Mouse (Mus musculus): ENCODE results near the gene Mettl7b. TPM values are rescaled to one million over a fixed set of nuclear protein-coding genes. Genes with fewer than 3 reads are reported as not detected.

Mettl7b gene
- total and polyA plus RNA-seq, 3 experiments: 0.18 TPM; not detected in 2

GRCm38 (mm10) chr10:128918246-128918645 is 42.5 kb downstream of the Mettl7b start:
- intact Hi-C loops (cut with DNase I): loop anchor here (5.0 kb wide), 1 partner anchor 59 kb away; no protein-coding TSS in a partner anchor

GRCm38 (mm10) chr10:128917400-128917799 is 43.4 kb downstream of the Mettl7b start:
- H3K36me3 ChIP-seq (ENCODE audit: control insufficient read depth, insufficient read depth, low read length): no peaks in the 10 kb centered on the region
- no peak overlapping the region for H3K9ac ChIP-seq (ENCODE audit: low read depth, low read length)
- TF ChIP-seq POLR2A (IDR thresholded peaks at IDR 0.05; ENCODE audit: insufficient read depth, low read depth, low read length): no peak
- no peak for TF ChIP-seq EP300 (IDR thresholded peaks at IDR 0.05; ENCODE audit: insufficient read depth, low read depth, low read length)
- no peak for TF ChIP-seq CTCF (IDR thresholded peaks at IDR 0.05)
- WGBS: 85% methylated on average over 6 of the region's 6 CpGs
- H3K27me3 ChIP-seq (ENCODE audit: control insufficient read depth, insufficient read depth, low read length): no peaks in the 10 kb centered on the region
- intact Hi-C loops (cut with DNase I): loop anchor here (5.0 kb wide), 1 partner anchor 60 kb away; no protein-coding TSS in a partner anchor
- H3K79me2 ChIP-seq (replicated peaks; ENCODE audit: control insufficient read depth, insufficient read depth, low read length): no peaks in the 10 kb centered on the region
- no peak overlapping the region for H3K4me3 ChIP-seq
- peaks cover 9% of the 10 kb centered on the region for H3K4me1 ChIP-seq (ENCODE audit: control insufficient read depth, insufficient read depth, low read length)
- H3K27ac ChIP-seq: no peak overlapping the region
- DNase-seq: no peak

More at GRCm38 (mm10) chr10:128918246-128918645, 42.5 kb downstream of the Mettl7b start:
- Histone ChIP-seq H3K36me3 (ENCODE audit: control insufficient read depth, insufficient read depth, low read length) (no peaks in the 10 kb centered on the region), H3K27ac (peak overlapping the region; percentile 57), H3K4me1 (ENCODE audit: control insufficient read depth, insufficient read depth, low read length) (peaks cover 9% of the 10 kb centered on the region), H3K79me2 (replicated peaks; ENCODE audit: control insufficient read depth, insufficient read depth, low read length) (no peaks in the 10 kb centered on the region), H3K9ac (ENCODE audit: low read depth, low read length) (peak overlapping the region; percentile 33), H3K27me3 (ENCODE audit: control insufficient read depth, insufficient read depth, low read length) (no peaks in the 10 kb centered on the region), H3K4me3 (no peak overlapping the region)
- no peak for TF ChIP-seq EP300 (IDR thresholded peaks at IDR 0.05; ENCODE audit: insufficient read depth, low read depth, low read length)
- 0 out of 2 replicates have a peak, but pooled peaks have one; percentile 17 for TF ChIP-seq POLR2A (IDR thresholded peaks at IDR 0.05; ENCODE audit: insufficient read depth, low read depth, low read length)
- no peak for TF ChIP-seq CTCF (IDR thresholded peaks at IDR 0.05)
- 46% methylated on average over 7 of the region's 7 CpGs for WGBS
- DNase-seq: peak; percentile 56 to 64

GRCm38 (mm10) chr10:128916665-128917064 is 44.1 kb downstream of the Mettl7b start:
- no peak for TF ChIP-seq CTCF (IDR thresholded peaks at IDR 0.05)
- TF ChIP-seq POLR2A (IDR thresholded peaks at IDR 0.05; ENCODE audit: insufficient read depth, low read depth, low read length): no peak
- no peak for TF ChIP-seq EP300 (IDR thresholded peaks at IDR 0.05; ENCODE audit: insufficient read depth, low read depth, low read length)
- H3K36me3 ChIP-seq (ENCODE audit: control insufficient read depth, insufficient read depth, low read length): no peaks in the 10 kb centered on the region
- no peak overlapping the region for H3K27ac ChIP-seq
- H3K27me3 ChIP-seq (ENCODE audit: control insufficient read depth, insufficient read depth, low read length): no peaks in the 10 kb centered on the region
- H3K4me3 ChIP-seq: no peak overlapping the region
- no peak for DNase-seq
- 89% methylated on average over 3 of the region's 3 CpGs for WGBS
- no peaks in the 10 kb centered on the region for H3K79me2 ChIP-seq (replicated peaks; ENCODE audit: control insufficient read depth, insufficient read depth, low read length)
- H3K4me1 ChIP-seq (ENCODE audit: control insufficient read depth, insufficient read depth, low read length): peaks cover 4% of the 10 kb centered on the region
- intact Hi-C loops (cut with DNase I): loop anchor here (5.0 kb wide), 1 partner anchor 61 kb away; no protein-coding TSS in a partner anchor
- no peak overlapping the region for H3K9ac ChIP-seq (ENCODE audit: low read depth, low read length)

- no peaks in the 10 kb centered on the region for H3K36me3 ChIP-seq (ENCODE audit: control insufficient read depth, insufficient read depth, low read length)
- H3K9ac ChIP-seq (ENCODE audit: low read depth, low read length): no peak overlapping the region
- TF ChIP-seq CTCF (IDR thresholded peaks at IDR 0.05) (peak; percentile 55), EP300 (IDR thresholded peaks at IDR 0.05; ENCODE audit: insufficient read depth, low read depth, low read length) (no peak)
- H3K27me3 ChIP-seq (ENCODE audit: control insufficient read depth, insufficient read depth, low read length): no peaks in the 10 kb centered on the region
- intact Hi-C loops (cut with DNase I): loop anchor here (2.0 to 5.0 kb wide), 2 partner anchors 29 to 62 kb away; no protein-coding TSS in a partner anchor
- WGBS: 96% methylated on average over 2 of the region's 2 CpGs
- H3K4me3 ChIP-seq: no peak overlapping the region
- no peak overlapping the region for H3K27ac ChIP-seq
- peaks cover 1% of the 10 kb centered on the region; the same call in 1 of the 2 replicates for H3K4me1 ChIP-seq (ENCODE audit: control insufficient read depth, insufficient read depth, low read length)
- DNase-seq: no peak
- H3K79me2 ChIP-seq (replicated peaks; ENCODE audit: control insufficient read depth, insufficient read depth, low read length): no peaks in the 10 kb centered on the region
Observed at GRCm38 (mm10) chr10:128915550-128915949, 45.2 kb downstream of the Mettl7b start.

GRCm38 (mm10) chr10:128913696-128914095 is 47.1 kb downstream of the Mettl7b start:
- Histone ChIP-seq H3K4me3 (no peak overlapping the region), H3K27me3 (ENCODE audit: control insufficient read depth, insufficient read depth, low read length) (no peaks in the 10 kb centered on the region), H3K27ac (no peak overlapping the region), H3K4me1 (ENCODE audit: control insufficient read depth, insufficient read depth, low read length) (peaks cover 1% of the 10 kb centered on the region; the same call in 1 of the 2 replicates), H3K9ac (ENCODE audit: low read depth, low read length) (no peak overlapping the region), H3K79me2 (replicated peaks; ENCODE audit: control insufficient read depth, insufficient read depth, low read length) (no peaks in the 10 kb centered on the region), H3K36me3 (ENCODE audit: control insufficient read depth, insufficient read depth, low read length) (no peaks in the 10 kb centered on the region)
- peak in 1 of 2 experiments; percentile 30 for DNase-seq
- 67% methylated on average over 12 of the region's 12 CpGs for WGBS
- no peak for TF ChIP-seq POLR2A (IDR thresholded peaks at IDR 0.05; ENCODE audit: insufficient read depth, low read depth, low read length)
- no peak for TF ChIP-seq EP300 (IDR thresholded peaks at IDR 0.05; ENCODE audit: insufficient read depth, low read depth, low read length)
- TF ChIP-seq CTCF (IDR thresholded peaks at IDR 0.05): no peak
- intact Hi-C loops (cut with DNase I): loop anchor here (2.0 kb wide), 1 partner anchor 31 kb away; no protein-coding TSS in a partner anchor

- Histone ChIP-seq H3K27me3 (ENCODE audit: control insufficient read depth, insufficient read depth, low read length) (no peaks in the 10 kb centered on the region), H3K9ac (ENCODE audit: low read depth, low read length) (no peak overlapping the region), H3K4me3 (no peak overlapping the region), H3K36me3 (ENCODE audit: control insufficient read depth, insufficient read depth, low read length) (no peaks in the 10 kb centered on the region), H3K79me2 (replicated peaks; ENCODE audit: control insufficient read depth, insufficient read depth, low read length) (no peaks in the 10 kb centered on the region), H3K27ac (no peak overlapping the region), H3K4me1 (ENCODE audit: control insufficient read depth, insufficient read depth, low read length) (peaks cover 1% of the 10 kb centered on the region; the same call in 1 of the 2 replicates)
- intact Hi-C loops (cut with DNase I): no loop called here
- TF ChIP-seq EP300 (IDR thresholded peaks at IDR 0.05; ENCODE audit: insufficient read depth, low read depth, low read length) (peak; percentile 58; the same call in 1 of the 2 replicates), POLR2A (IDR thresholded peaks at IDR 0.05; ENCODE audit: insufficient read depth, low read depth, low read length) (no peak), CTCF (IDR thresholded peaks at IDR 0.05) (peak; percentile 99; the same call in 1 of the 2 replicates)
- peak; percentile 83 to 86 for DNase-seq
- 6% methylated on average over 5 of the region's 5 CpGs for WGBS
Observed at GRCm38 (mm10) chr10:128913219-128913618, 47.6 kb downstream of the Mettl7b start.
